Mouse (Mus musculus) T-helper 1 cell (primary cell): ENCODE measurements around the gene Dab1.

ENCODE experiments used
- in situ Hi-C: fragments of 300-600 bp; cut with MboI, MseI; formaldehyde crosslinking; loops from one replicate; pipeline ENCODE4 v1.15.1; 2025; ENCODE audit warnings: high pct_unique_total_duplicates

Dab1 gene

DNA sequence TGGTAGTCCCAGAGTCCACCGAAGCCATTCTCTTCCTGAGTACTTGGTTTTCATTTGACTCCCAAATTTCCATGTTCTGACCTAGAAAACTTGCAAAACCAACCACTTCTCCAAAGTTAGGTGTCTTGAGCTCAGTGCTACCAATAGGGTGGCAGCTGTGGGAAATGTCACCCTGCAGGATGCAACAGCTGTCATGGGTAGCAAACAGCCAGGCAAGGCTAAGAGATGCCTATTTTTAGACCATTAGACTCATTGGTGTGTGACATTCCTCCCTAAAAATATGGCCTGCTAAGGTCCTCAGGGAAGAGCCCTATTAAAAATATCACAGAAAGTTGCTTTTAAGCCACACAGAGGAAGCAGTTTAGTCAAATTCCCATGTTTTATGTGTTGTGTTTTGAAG lies 829.0 kb downstream of the Dab1 start:
- in situ Hi-C loops = no loop called here

DNA sequence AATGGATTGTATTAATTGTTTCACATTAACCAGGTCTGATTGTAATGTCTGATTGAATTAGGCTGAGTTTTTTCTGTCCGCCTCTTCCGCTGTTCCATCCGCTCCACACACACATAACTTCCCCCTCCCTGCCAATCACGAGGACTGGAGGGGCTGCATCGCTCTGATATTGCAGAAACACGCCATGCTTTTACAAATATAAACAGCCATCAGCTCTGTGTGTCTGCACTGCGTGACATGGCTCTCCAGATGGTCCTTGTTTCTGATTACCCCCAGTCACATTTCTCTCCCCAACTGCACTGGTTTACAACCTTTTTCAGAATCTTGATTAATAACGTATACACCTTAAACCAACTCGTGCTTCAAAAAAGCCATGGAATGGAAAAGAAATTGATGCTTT lies 831.5 kb downstream of the Dab1 start:
- in situ Hi-C loops = no loop called here

DNA sequence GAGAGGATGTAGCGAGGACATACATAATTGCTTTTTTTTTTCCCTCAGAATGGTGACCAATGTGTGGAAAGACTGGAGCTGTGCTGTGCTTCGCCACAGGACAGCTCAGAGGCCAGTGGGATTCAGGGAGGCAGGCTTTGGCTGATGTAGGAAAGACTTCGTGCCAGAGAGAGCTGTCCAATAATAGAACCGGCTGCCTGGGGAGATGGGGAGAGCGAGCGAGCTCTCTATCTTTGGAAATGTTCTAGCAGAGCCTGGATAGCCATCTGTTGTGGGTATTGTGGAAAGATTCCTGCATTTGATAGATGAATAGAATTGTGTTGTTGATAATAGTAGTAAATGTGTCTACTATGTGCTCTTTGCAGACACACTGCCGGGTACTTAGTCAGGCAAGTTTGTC lies 833.4 kb downstream of the Dab1 start:
- in situ Hi-C loops = no loop called here

DNA sequence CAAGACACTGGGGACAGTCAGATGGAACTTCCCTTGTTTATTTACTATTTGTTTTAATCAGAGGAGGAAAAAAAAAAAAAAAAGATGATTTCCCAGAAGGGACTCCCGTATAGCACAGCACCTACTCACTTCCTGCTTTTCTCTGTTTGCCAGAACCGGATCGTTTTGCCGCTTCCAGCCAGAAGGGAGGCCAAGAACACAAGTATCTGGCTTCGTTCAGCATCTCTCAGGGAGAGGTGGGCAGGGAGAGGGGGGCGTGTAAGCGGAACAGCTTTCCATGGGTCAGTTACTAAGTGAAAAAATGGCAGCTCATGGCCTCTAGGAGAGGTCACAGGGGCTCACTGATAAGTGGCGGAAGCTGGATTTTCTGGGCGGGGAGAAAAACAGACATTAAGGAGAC lies 836.0 kb downstream of the Dab1 start:
- in situ Hi-C loops = no loop called here

DNA sequence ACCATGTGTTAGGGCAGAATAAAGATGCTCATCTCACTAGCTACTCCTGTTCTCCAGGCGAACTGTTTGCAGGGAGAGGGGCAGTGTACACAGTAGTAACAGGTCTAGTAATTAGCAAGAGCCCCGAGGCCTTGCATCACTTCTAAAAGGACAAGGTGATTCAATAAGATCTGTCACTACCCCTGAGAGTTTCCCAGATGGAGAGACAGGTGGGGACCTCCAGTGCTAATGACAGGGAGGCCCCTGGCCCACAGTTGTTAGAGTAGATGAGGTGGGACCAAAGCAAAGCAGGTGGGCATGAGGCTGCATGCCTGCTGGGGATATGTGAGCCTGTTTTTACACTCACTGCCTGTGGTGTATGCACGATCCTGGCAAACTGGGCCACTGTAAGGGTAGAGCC lies 836.6 kb downstream of the Dab1 start:
- in situ Hi-C loops = no loop called here

DNA sequence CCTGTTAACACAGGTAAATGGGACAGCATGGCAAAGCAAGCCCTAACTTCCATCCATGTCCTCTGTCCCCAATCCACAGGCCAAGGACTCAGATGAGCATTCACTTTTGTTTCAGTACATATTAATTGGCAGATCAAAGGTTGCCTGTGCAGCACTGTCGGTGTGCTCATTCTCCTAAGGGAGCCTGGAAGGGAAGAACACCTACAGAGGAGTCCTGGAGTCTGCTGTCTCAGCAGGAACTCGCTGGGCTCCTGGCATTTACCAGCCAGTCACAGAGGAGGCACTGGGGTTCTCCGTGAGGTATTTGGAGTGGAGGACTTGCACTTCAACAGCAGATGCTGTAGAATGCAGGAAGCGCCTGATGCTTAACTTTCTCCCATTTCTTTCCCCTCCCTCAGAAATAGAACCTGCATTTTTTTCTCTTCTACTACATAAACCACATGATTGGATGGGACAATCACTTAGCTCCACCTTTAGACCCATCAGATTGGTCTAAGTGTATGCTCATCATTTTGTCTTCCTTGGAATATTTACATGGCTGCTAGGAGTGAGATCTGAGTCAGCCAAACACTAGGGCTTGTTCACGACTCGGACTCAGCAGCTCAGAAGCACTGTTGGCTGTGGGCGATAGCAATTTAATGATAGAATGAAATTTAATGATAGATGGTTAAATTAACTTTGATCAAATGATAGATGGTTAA lies 837.2 kb downstream of the Dab1 start:
- in situ Hi-C loops = no loop called here

DNA sequence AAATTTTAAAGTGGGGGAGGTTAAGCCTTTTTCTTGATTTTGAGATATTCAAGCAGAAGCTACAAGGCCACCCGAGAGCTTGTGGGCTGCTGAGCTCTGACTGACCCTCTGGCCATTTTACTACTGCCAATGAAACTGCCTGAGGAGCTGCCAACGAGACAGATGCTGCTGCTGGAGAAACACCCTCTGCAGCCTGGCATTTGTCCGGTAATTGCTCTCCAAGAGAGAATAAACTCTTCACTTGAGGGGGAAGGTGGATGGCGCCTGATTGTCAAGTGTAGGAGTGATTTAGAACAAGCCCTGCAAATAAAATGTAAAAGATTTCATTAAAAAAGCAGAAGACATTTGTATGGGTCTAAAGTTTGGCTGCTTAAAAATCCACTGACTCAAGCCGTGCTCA lies 839.6 kb downstream of the Dab1 start:
- in situ Hi-C loops = no loop called here

DNA sequence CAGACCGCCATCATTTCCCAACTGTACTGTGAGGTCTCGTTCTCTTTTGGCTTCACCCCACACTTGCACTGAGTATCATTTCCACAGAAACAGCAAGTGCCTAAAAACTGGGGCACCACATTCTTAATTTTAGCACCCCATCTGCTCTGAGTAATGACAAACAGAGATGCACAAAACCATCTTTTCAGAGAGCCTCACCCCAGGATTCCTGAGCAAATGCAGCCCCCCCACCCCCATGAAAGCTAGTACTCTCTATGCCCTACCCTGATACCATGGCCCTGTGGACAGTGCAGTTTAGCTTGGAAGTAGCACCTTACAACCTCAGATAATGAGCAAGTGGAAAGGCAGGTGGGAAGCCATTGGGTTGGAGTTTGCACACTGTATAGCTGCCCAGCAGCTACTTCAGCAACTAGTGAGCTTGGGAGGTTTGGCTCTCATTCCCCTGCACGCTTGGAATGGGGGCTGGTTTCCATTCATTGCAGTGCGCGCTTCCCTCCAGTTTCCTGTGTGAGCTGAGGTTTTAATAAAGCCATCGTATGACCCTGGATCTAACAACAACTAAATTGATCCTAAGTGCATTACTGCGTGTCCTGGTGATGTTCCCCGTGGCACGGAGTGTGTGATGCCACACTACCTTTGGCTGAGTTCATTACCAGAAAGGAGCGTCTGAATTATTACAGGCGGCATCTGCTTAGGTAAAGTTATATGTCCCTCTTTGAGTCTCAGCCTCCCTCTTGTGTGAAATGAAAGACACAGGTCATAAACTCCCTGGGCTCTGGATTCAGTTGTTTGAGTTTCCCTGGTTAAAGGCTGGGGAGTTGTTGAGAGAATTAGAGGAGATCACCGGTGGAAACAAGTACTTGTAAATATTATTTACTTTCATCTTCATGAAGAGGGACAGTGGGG lies 842.2 kb downstream of the Dab1 start:
- in situ Hi-C loops = no loop called here

DNA sequence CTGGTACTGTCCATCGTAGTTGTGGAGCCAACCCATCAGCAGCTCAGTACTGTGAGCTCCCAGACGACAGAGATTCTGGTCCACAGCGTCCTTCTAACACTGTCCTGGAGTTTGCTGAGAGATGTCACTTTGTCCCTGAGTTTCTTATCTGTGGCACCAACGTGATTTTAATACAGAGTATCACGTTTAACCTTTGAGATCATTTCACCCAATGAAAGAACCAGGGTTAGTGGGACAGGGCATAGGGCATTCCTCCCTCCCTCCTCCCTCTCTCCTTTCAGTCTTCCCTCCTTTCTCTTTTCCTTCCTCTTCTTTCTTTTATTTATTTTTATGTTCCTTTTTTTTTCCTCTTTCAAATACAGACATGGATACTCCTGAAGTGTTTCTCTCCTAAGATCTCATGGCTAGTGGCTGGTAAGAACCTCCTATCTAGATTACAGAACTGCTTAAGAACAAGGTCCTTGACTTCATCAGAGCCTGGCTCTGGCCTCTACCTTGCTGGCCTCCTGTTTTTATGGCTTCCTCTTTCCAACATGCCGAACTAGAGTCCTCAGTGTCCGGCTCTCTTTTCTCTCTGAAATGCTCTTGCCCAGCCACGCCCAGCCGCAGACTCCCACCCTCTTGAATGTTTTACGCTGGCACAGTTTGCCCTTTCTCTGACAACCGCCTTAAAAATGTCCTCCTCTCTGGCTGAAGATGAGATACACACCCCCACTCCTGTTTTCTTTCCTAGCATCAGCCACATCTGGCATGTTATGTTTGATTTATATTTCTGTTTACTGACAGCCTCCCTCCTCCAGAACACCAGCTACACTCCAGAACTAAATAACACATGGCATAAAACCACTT lies 844.0 kb downstream of the Dab1 start:
- in situ Hi-C loops = no loop called here

DNA sequence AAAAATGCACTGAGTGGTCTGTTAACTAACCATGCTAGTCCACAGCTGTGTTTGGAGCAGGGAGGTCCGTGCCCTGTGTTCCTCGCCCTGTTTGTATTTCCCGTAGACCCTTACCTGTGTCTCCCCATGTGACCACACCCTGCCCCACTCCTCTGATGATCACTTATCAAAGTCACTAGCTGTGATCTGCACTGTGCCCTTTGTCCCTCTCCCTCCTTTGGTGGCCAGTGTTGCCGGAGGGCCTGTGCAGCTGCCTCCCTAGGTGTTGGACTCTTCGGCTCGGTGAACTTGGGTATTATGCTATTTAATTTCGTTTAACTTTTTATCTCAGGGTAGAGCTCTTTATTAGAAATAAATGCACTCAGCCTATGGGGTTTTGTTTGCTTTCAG lies 844.6 kb downstream of the Dab1 start:
- in situ Hi-C loops = no loop called here

DNA sequence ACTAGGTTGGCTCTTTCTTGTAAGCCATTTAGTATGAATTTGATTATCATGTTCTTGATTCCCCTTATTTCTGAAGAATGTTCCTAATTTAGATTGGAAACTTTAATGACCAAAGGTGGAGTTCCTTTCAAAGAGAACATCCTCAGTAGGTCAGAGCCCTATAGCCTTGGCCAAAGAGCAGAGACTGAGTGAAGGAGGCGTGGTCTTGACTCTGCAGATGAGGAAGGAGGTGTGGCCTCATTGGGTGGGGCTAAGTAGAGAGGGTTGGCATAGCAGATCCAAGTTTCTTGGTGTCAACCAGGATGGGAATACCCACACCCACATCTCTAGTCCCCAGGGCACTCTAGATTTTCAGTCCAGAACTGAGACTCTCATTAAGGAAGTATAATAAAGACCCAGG lies 846.4 kb downstream of the Dab1 start:
- in situ Hi-C loops = no loop called here

DNA sequence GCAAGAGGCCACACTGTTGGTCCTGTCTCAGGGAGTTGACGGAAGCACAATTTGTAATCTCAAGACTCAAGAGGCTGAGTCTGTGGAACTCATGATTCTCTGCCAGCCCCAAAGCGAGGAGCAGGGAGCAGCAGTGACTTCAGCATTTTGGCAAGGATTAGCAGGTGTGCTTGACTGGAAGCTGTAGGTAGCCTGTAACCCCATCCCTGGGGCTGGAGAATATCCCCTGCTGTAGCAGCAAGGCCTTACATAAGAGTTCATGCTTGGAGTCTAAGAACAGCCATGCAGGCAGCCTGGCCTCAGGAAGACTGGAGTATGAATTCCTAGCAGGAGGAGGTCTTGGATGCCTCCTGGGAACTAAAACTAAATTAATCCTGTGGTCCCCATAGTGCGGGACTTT lies 849.5 kb downstream of the Dab1 start:
- in situ Hi-C loops = no loop called here

DNA sequence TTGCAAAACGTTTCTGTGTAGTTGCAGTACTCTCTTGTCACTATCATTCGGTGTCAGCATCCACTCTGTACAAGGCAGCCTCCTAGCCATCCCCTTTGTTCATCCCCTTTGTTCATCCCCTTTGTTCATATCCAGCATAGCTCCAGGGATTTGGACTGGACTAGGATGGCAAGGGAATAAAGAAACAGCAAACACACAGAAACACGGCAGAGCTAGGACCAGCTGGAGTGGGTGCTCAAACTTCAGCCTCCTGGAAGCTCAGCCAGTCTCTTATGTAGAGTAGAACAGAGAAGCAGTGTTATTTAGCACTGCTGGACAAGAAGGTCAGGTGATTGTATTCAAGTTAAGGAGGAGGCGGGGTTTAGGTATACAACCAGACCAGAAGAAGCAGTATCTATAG lies 853.8 kb downstream of the Dab1 start:
- in situ Hi-C loops = no loop called here

DNA sequence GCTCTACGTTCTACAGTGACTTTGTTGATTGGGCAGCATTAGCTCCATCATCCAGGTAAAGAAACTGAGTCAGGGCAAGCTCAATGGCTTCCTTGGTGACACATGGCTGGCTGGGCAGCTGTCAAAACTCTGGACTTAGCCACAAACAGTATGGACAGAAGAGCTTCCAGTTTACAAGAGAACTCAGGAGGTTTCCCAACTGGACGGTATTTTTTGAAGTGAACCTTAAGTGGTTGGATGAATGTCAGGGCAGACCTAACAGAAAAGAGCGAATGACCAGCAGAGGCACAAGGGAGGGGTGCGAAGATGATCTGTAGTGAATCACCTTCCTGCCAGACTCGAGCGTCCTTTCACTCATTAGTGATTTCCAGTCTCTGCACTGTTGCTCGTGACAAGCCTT lies 857.7 kb downstream of the Dab1 start:
- in situ Hi-C loops = no loop called here

DNA sequence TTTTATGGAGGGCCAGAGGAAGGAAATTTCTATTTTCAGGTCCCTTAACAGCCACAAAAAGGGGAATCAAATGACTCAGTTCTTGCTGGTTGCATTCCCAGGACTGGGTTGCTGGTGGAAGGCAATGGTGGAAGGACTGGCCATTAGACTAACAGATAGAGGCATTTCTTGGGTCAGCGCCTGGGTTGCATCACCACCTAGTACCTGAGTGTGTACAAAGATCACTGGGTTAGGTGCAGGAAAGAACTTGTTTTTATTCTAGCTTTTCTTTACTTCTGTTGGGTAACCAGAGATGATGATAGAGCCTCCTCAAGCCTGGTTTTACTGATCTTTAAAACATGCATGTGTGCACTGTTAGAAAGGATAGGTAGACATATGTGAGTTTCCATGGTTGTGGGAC lies 864.8 kb downstream of the Dab1 start:
- in situ Hi-C loops = no loop called here

DNA sequence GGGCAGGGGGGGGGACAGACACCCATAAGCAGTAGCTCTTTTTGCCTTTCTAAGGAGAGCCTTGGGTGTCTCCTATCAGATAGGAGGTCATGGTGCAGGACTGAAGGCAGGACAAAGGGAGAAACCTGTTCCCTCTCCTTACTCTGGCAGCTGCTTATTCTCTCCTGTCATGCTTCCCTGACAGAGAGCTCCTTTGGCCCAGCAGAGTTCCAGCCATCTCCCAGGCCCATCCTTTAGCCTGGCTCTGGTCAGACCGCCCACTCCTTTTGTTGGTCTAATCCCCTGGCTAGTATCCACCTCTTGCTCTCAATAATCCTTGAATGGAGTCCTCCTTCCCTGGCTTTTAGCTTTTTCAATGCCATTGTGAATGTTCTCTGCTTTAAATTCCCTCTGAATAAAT lies 878.1 kb downstream of the Dab1 start:
- in situ Hi-C loops = no loop called here

DNA sequence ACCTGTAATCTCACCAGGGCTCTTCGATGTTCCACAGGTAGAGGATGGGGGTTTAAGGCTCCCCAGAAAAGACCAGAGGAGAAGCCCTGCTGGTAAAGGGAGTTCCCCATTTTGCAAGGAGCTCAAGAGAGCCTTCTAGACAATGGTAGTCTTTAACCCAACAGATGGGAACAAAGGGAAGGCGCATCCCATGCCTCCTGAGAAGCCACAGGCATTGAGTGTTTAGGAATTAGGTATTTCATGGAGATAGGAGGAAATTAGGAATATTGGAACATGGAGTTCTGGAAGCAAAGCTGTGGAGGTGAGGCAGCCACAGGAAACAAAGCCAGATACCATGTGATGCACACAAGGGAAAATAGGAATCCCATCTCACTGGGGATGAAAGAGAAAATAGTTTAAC lies 881.0 kb downstream of the Dab1 start:
- in situ Hi-C loops = no loop called here

DNA sequence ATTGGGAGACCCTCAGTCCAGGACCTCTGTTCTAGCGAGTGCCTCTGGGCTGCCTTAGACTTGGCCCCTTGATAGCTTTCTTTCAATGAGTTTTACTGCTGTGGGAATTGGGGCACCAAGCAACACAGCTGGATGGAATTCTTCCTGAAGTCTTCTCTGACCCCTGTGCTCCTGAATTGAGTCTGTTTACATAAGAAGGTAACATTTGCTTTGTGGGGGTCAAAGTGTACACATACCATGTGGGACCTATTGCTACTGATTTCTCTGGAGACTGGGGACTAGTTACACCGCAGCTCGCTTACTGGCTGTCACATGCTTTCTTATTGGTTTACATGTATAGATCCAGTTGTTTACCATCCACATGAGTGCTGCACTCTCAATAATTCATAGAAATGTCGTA lies 881.5 kb downstream of the Dab1 start:
- in situ Hi-C loops = no loop called here

DNA sequence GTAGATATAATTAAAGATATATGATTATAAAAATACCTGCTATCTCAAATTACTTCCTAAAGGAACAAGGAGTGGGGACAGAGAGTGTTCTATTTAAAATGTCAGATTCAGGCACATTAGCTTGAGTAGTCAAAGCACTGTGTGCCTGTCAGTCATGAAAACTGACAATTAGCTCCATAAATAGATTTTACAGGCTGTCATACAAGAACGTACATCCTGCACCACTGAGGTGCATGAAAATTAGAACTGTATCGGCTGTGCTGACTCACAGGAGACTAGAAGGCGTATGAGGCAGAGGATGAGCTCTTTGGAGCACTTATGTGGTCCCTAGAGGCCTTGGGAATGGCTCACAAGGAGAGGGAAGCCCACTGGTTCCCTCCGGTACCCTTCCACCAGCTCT lies 882.1 kb downstream of the Dab1 start:
- in situ Hi-C loops = no loop called here

DNA sequence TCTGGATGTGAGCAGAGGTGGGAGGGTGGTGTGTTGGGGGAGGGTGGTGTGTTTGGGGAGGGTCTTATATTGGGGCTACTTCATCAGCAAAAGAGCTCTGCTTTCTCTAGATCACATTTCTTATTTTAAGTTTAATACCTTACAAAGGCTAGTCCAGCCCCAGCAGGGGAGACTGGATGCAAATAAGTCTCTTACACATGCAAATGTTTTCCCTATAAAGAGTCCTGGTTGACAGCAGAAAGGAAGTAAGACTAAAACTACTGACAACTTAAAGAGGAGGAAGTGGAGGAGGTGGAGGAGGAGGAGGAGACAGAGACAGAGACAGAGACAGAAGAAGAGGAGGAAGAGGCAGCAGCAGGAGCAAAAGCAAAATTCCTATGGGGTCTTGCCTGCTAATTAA lies 885.8 kb downstream of the Dab1 start:
- in situ Hi-C loops = no loop called here

DNA sequence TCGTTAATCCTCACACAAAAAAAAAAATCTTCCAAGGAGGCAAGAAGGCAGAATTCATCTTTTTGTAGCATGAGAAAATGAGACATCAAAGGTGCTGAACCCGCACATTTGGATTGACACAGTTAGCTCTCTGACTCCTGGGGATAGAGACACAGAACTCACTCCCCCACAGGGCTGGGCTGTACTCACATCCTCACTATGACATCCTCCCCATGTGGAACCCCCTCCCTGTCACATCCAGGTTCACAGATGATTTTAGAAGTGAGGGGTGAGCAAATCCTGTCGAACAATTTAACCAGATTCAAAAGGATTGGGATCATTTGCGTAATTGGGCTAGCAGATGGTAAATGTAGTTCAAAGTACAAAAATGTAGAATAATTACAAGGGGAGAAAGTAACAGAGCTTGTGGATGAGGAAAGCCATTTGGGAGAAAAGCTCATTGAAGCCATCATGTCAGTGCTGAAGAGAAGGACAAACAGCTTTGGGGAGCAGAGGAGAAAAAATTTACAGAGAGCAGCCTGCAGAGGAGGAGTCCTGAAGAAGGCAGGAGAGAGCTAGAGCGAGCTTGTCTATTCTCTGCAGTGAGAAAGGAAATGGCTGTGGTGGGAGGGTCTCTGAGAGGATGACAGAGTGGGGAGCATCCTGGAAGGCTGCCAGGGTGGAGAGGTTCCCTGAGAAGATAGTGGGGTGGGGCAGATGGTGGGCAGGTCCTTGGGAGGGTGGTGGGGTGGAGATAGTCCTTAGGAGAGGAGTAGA lies 890.2 kb downstream of the Dab1 start:
- in situ Hi-C loops = no loop called here

DNA sequence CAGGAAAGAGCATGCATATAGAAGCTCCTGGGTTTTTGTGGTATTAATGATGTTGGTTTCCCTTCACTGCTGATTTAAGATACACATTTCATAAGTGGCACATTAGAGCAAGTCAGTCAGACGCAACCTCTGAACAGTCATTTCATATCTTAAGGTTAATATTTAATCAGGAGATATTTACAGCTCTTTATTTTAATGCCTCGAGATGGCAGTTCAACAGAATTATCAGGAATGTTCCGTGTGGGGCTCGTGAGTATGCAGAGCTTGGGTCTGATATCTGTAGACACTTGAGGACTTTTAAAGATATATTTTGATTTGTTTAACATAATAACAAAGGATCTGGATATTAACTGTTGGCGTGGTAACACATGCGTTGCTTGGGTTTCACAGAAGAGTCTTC lies 892.7 kb downstream of the Dab1 start:
- in situ Hi-C loops = no loop called here
